Mouse (Mus musculus) brain, embryonic 18.5 days (tissue): ENCODE data around the gene Hcn2.

Source experiments
- DNase-seq: peaks from one replicate; pipeline ENCODE4 v3.0.0-alpha.2; 2012; ENCODE audit warnings: low read depth, low spot score

Gene Hcn2

GRCm38 (mm10) chr10:79716254-79716987 lies at the start of gene Hcn2:
Hcn2 (plus strand) TSS chr10:79716634.
- DNase-seq: no peak

DNA sequence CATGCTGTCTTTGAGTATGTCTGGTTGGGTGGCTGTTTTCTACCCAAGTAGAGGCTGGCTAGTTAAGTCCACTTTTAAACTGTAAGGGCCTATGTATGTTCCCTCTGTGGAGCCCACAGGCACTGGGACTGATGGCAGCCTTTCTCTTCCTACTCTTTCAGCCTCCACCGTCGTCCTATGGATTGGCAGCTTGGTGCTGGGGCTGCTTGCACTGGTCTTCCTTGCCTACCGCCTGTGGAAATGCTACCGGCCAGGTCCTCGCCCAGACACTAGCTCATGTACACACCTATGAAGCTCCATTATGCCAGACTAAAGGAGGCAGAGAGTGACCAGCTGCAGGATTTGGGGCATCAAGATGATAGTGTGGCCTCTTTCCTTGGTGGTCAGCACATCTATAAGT lies 48.4 kb upstream of the Hcn2 start:
- DNase-seq: no peak

DNA sequence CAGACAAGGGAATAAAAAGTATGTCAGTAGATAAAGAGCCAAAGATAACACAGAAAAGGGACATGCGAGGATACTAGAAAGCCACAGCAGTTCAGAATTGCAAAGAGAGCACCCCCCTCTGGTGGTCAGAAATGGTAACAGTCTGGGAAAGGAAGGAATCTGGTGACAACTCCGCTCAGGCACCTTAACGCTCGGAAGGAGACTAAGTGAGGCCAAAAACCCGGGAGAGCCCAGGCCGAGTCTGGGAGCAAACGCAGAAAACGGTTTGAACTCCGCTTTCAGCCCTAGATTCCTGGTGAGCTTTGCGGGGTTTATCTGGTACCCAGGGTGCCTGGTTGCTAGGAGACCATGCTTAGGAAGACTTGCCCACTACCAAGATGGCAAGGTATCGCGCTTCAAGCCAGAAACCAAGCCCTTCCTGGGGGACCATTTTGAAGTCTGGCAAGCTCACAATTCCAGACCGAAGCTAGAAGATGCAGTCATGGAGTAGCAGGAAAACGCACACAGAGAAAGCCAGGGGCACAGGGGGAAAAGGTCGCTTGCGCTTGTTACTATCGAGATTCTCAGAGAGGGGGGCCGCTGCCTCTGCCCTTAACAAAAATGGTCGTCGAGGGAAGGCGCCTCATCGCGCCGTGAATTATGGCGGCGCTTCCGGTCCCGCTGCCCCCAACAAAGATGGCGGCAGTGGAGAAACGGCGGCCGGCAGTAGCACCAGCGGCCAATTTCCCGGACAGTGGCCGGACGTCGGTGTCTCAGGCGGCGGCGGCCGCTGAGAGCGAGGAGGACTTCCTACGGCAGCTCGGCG lies 47.5 kb upstream of the Hcn2 start, which contains the start of gene Tpgs1:
Tpgs1 (plus strand) TSS at position 599 of the 805 bp plus-strand sequence.
- peak; percentile 91 for DNase-seq

GRCm38 (mm10) chr10:79669576-79670057 lies 46.8 kb upstream of the Hcn2 start:
- peak; percentile 69 for DNase-seq

- no peak for DNase-seq
Observed at GRCm38 (mm10) chr10:79670071-79670888, 46.2 kb upstream of the Hcn2 start.

DNA sequence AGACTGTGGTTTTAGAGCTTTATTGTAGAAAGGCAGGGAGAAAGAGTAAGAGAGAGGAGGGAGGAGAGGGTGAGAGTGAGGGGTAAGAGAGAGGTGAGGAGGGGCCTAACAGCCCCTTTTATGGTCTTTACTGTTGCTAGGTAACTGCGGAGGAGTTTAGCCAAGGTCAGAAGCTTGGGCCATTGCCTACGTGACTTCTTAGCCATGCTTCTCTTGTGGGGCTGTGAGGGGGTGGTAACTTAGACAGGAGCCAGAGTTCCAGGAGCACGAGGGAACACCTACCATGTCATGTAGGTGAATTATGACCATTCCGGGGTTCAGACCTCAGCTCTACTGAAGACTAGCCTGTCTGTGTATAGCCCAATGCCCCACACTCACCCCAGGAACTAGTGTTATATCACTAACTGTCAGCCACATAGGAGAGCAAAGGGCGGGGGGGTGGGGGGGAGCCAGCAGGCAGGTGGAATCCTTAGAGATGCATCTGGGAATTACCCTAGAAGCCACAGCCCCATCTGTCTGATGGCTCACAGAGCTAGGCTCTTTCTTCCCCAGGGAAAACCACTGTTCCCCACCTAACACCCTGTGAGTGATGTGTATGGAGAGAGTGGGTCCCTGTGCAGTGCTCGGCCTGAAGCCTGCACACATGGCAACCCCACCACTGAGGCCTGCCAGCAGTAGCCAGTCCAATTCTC lies 44.9 kb upstream of the Hcn2 start:
- DNase-seq: no peak

DNA sequence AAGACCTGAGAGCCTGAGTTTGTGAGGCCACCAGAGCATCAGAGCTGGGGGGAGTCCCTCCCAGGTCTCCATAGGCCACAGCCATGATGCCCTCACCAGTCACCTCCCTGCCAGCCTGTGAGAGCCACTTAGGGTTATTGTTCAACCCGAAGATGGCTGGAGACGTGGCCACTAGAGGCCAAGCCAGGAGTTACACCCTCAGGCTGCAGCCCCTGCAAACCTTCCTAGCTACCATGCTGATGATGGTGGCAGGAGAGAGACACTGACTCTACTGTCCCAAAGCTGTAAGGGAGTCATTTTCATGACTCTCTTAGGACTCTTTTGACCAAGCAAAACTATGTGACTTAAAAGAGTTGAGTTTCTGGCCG lies 44.4 kb upstream of the Hcn2 start:
- no peak for DNase-seq

DNA sequence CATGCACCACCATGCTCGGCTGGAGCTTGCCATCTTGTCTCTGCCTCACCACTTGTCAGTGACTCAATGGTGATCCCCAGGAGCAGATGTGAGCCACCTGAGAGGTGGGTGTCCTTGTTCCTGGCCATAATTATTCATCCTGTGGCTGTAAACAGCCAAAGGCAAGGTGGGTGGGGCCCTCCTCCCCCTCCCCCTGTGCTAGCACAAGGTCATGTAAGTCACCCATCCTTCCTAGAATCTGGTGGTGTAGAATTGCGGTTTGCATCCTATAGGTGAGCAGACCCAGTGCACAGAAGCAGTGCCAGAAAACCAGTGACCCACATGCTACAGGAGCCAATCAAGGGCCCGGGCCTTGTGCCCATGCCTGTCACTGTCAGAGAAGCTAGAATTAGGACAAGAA lies 43.4 kb upstream of the Hcn2 start:
- no peak for DNase-seq

DNA sequence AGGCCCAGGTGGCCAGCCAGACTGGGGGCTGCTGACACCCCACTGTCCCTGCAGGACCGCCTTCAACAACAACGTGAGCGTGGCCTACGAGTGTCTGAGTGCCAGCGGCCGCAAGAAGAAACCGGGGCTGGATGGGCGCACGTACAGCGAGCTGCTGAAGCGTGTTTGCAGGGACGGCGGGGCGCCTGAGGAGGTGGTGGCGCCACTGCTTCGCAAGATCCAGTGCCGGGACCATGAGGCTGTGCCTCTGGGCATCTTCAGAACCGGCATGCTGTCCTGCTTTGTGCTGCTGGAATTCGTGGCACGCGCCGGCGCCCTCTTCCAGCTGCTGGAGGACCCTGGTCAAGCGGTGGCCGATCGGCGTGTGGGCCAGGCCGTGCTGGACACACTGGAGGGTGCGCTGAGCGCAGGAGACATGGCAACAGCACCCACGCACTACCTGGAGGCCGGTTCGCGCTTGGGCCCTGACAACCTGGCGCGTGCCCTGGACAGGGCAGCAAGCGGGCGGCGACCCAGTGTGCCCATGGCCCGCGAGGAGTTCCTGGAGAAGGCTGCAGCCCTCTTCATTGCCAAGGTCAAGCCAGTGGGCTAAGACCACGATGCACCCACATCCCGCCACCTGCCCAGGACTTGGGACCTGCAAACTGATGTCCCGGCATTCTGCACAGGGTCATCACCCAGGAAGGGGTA lies 40.9 kb upstream of the Hcn2 start:
- no peak for DNase-seq

GRCm38 (mm10) chr10:79680606-79681495 lies 35.6 kb upstream of the Hcn2 start:
- DNase-seq: no peak

GRCm38 (mm10) chr10:79681591-79682245 lies 34.7 kb upstream of the Hcn2 start, which contains the start of gene Cdc34:
Cdc34 (plus strand) TSS chr10:79682195.
- DNase-seq: peak; percentile 99

DNA sequence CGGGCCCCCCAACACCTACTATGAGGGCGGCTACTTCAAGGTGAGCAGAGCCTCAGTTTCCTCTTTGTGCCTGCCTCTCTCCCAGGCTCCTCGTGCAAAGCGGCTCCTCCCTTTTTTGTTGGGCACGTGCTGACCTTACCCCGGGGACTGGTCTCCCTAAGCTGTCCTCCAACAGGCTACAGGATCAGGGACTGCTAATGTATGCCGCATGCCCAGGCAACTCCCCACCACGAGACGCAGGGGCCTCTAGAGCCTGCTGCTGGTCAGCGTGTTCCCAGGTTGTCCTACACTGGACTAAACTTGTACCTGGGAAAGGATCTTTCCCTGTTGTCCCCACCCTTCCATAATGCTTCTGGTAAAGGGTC lies 33.9 kb upstream of the Hcn2 start:
- no peak for DNase-seq

DNA sequence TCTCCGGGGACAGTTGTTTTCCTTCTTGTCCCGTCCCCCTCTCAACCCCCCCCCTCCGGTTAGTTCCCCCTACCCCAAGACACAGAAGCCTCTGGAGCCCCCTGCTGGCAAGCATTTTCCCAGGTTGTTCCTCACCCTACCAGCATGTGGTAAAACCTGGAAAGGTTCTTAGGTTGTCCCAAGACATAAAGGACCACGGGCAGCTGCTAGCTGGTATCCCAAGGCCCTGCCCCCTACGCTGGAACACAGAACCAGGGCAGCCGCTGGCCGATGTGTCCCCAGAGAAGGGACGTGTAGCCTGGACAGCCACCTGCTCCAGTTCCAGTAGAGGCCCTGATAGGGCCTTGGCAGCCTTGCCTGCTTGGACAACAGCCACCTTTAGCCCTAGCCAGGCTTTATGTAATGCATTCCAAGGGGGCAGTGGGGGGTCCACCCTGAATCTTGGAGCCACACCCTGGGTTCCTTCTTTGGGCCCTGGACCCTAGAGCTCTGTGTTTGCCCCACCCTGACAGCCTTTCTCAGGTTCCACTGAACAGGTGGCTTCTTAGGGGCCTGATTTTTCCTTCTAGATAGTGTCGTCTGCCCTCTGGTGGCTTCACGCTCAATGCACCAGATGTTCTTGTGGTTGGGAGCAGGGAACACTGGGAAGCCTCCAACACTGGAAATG lies 33.4 kb upstream of the Hcn2 start:
- DNase-seq: no peak

DNA sequence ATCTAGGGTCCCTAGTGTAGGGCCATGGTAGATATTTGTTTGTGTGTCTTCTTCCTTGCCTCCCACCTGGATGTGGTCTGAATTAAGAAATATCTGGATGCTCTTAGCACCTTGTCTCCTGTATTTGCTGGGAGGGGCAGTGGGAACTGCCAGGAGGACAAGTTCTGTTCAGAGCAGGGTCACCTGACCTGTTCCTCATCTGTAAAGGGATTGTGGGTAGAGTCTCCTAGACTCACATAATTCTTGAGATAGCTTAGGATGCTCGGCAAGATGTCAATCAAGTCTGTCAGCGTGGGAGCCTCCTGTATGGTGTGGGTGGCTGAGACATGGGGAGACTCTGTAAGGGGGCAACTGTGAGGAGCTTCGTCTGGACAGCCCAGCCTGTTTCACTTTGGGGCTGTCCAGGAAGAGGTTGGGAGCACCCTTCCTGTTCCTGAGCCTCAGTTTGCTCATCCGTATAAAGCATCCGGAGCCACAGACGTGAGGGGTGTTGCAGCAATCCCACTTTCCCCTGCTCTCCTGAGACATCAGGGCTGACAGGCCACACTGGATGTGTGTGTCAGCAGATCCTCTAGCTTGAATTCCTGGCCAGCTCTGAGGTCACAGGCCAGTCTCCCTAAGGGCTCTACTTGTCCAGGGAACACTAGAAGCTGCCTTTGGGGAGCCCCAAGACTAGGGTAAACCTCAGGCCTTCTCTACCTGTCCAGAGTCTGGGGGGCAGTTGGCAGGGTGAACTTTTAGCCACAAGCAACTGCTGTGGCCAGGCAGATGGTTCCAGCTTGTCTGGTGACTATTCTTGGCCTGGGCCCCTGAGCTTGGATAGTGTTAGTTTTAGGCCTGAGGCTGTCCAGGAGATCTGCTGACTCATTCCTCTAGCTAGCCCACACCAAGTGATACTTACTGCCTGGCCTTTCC lies 32.5 kb upstream of the Hcn2 start:
- no peak for DNase-seq

DNA sequence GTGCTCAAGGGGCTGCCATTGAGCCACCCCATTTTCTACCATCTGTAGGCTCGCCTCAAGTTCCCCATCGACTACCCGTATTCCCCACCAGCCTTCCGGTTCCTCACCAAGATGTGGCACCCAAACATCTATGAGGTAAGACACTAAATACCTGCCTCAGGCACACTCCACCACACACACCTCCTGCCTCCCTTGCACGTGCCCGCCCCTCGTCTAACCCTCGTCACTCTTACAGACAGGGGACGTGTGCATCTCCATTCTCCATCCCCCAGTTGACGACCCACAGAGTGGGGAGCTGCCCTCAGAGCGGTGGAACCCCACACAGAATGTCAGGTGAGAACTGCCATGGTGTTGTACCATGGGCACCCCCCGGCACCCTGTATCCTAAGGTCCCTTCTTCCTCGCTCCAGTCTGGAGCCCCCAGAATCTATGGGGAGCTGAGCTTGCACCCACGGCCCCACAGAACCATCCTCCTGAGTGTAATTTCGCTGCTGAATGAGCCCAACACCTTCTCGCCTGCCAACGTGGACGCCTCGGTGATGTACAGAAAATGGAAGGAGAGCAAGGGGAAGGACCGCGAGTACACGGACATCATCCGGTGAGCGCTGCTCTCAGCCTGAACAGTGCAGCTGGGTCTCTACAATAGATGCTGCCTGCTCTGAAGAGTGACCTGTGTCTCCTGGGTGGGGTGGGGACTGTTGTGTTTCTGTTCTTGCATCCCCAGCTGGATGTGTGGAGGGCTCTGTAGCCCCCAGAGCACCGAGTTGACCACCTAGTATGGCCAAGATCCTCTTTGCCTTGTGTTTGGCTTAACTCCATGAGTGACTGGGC lies 31.4 kb upstream of the Hcn2 start:
- DNase-seq: no peak

GRCm38 (mm10) chr10:79686219-79686618 lies 30.2 kb upstream of the Hcn2 start:
- no peak for DNase-seq

DNA sequence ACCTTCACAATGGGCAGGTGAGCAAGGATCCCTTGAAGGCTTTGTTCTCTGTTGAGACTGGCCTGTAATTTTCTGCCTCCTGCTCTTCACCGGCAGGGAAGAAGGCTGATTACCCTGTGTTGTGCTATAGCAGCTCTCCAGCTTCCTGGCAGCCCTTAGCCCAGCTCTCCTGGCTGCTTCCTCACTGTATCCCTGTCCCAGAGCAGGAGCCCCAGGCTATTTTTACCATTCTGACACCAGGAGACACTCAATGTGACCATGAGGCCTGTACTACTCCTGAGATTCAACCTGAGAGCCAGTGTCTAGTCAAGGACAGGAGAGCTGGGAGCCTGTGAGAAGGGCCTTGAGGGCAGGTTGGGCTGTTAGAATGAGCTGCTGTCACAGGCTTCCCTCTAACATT lies 29.7 kb upstream of the Hcn2 start:
- no peak for DNase-seq
